Mouse (Mus musculus) ES-Bruce4 (cell line): ENCODE results near the gene Upp2.

ENCODE experiments used
- CTCF ChIP-seq: IDR thresholded peaks from one replicate; pipeline ENCODE4 v1.8.1; 2011; ENCODE audit warnings: low read depth, low read length
- POLR2A ChIP-seq: IDR thresholded peaks from one replicate; pipeline ENCODE4 v1.8.1; 2011; ENCODE audit warnings: low read length; ENCODE audit not compliant: insufficient read depth

DNA sequence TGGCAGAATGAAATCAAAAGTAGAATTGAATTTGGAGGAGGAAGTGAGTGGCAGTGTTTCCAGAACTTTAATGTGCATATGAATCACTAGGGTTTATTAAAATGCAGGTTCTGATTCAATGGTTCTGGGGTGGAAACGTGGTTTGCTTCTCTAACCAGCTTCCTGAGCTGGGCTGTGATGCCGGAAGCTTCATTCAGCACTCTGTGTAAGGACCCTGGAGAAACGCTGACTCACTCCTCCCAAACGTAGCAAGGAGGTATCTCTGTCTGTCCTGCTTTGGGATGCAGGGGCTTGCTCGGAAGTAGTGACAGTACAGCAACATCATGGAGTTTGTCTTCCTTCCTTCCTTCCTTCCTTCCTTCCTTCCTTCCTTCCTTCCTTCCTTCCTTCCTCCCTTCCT lies 192.6 kb downstream of the Upp2 start:
- TF ChIP-seq POLR2A (no peak), CTCF (no peak)
